Mouse (Mus musculus) frontal cortex, adult (tissue): ENCODE measurements around the gene BC049715.
"Not testable (repeated sequence)": the region's sequence is repeated elsewhere in the genome, so short reads cannot be mapped to it uniquely, and the experiment has no call there.

Experiments used
- ATAC-seq: cut with Nextera tagmentation; 2 replicates; pipeline ENCODE4 v1.9.2; 2017; ENCODE audit warnings: mild to moderate bottlenecking, moderate library complexity, mixed read lengths; ENCODE audit not compliant: low TSS enrichment

Gene BC049715

GRCm38 (mm10) chr6:136848971-136849370 is 21.5 kb downstream of the BC049715 start:
- no peak for ATAC-seq

- no peak for ATAC-seq
Measured at GRCm38 (mm10) chr6:136850267-136850666, 22.8 kb downstream of the BC049715 start.

GRCm38 (mm10) chr6:136852348-136852747 is 24.9 kb downstream of the BC049715 start:
- ATAC-seq, result no peak

GRCm38 (mm10) chr6:136852762-136853161 is 25.3 kb downstream of the BC049715 start:
- ATAC-seq, result no peak

- no peak for ATAC-seq
Measured at GRCm38 (mm10) chr6:136854361-136854781, 26.9 kb downstream of the BC049715 start.

- ATAC-seq, result no peak
Measured at GRCm38 (mm10) chr6:136855183-136855582, 27.8 kb downstream of the BC049715 start.

- ATAC-seq, result no peak
Measured at GRCm38 (mm10) chr6:136856071-136856636, 28.7 kb downstream of the BC049715 start.

GRCm38 (mm10) chr6:136857186-136857872 is 29.9 kb downstream of the BC049715 start, which contains the start of gene Art4:
TSS of gene Art4 (minus strand) at chr6:136857733.
- no peak for ATAC-seq

- no peak for ATAC-seq
Measured at GRCm38 (mm10) chr6:136857873-136858260, 30.4 kb downstream of the BC049715 start.

GRCm38 (mm10) chr6:136858420-136858819 is 31.0 kb downstream of the BC049715 start:
- ATAC-seq, result no peak

GRCm38 (mm10) chr6:136861020-136861419 is 33.6 kb downstream of the BC049715 start:
- ATAC-seq, result peak; percentile 95

GRCm38 (mm10) chr6:136865360-136865759 is 37.9 kb downstream of the BC049715 start:
- ATAC-seq, result no peak

- no peak for ATAC-seq
Measured at GRCm38 (mm10) chr6:136866150-136866549, 38.7 kb downstream of the BC049715 start.

GRCm38 (mm10) chr6:136868921-136869320 is 41.5 kb downstream of the BC049715 start:
- peak; percentile 69; the same call in 1 of the 2 replicates for ATAC-seq

GRCm38 (mm10) chr6:136874599-136874998 is 47.2 kb downstream of the BC049715 start:
- ATAC-seq, result peak; percentile 60

- peak; percentile 94 for ATAC-seq
Measured at GRCm38 (mm10) chr6:136875670-136876069, 48.2 kb downstream of the BC049715 start, which contains the start of gene Mgp. TSS of gene Mgp (minus strand) at chr6:136875823.

GRCm38 (mm10) chr6:136881678-136882077 is 54.3 kb downstream of the BC049715 start:
- no peak for ATAC-seq

- ATAC-seq, result no peak
Measured at GRCm38 (mm10) chr6:136883431-136883915, 56.0 kb downstream of the BC049715 start.

GRCm38 (mm10) chr6:136883961-136884360 is 56.5 kb downstream of the BC049715 start:
- no peak for ATAC-seq

- not testable (repeated sequence) for ATAC-seq
Measured at GRCm38 (mm10) chr6:136884766-136885165, 57.3 kb downstream of the BC049715 start.

- no peak for ATAC-seq
Measured at GRCm38 (mm10) chr6:136887854-136888253, 60.4 kb downstream of the BC049715 start.

GRCm38 (mm10) chr6:136889067-136889466 is 61.6 kb downstream of the BC049715 start:
- no peak for ATAC-seq

- peak; percentile 85 for ATAC-seq
Measured at GRCm38 (mm10) chr6:136889554-136889953, 62.1 kb downstream of the BC049715 start.
